In genomic region chr1:155212936-155213774, GRCm38 (mm10) we compare ENCODE assay signal across 8 mouse cellular contexts. TPM values are rescaled to one million over a fixed set of nuclear protein-coding genes. Genes with fewer than 3 reads are reported as not detected.
DNase-seq lines count a peak whose midpoint lies in the region; ATAC-seq lines count a peak whose summit lies in the region.

No protein-coding gene starts in this region.

- H3K4me1 ChIP-seq in lung, embryonic 16.5 days (replicated peaks; ENCODE audit: control insufficient read depth, insufficient read depth, low read length) = peaks cover 42% of the 10 kb centered on the region
- peaks cover 32% of the 10 kb centered on the region for H3K4me1 ChIP-seq in embryonic facial prominence, embryonic 14.5 days (ENCODE audit: control insufficient read depth, insufficient read depth, low read length)
- H3K4me1 ChIP-seq in hindbrain, embryonic 11.5 days (replicated peaks; ENCODE audit: control insufficient read depth, insufficient read depth, low read length) = peaks cover 18% of the 10 kb centered on the region
- H3K4me1 ChIP-seq in midbrain, embryonic 12.5 days = peaks cover 66% of the 10 kb centered on the region

- WGBS in lung, embryonic 16.5 days = 22% methylated on average over 18 of the region's 18 CpGs
- 30% methylated on average over 18 of the region's 18 CpGs for WGBS in embryonic facial prominence, embryonic 14.5 days
- 9% methylated on average over 18 of the region's 18 CpGs for WGBS in hindbrain, embryonic 11.5 days
- WGBS in midbrain, embryonic 12.5 days = 8% methylated on average over 18 of the region's 18 CpGs

- no peak overlapping the region for H3K4me3 ChIP-seq in lung, embryonic 16.5 days (ENCODE audit: low read length)
- no peak overlapping the region for H3K4me3 ChIP-seq in embryonic facial prominence, embryonic 14.5 days (ENCODE audit: low read depth, low read length)
- no peak overlapping the region for H3K4me3 ChIP-seq in hindbrain, embryonic 11.5 days (ENCODE audit: low read depth, low read length)
- no peak overlapping the region for H3K4me3 ChIP-seq in midbrain, embryonic 12.5 days

- H3K36me3 ChIP-seq in lung, embryonic 16.5 days (ENCODE audit: control insufficient read depth, insufficient read depth, low read length) = no peaks in the 10 kb centered on the region
- no peaks in the 10 kb centered on the region for H3K36me3 ChIP-seq in embryonic facial prominence, embryonic 14.5 days (ENCODE audit: control insufficient read depth, insufficient read depth, low read length)
- H3K36me3 ChIP-seq in hindbrain, embryonic 11.5 days (ENCODE audit: control insufficient read depth, insufficient read depth, low read length) = no peaks in the 10 kb centered on the region
- H3K36me3 ChIP-seq in midbrain, embryonic 12.5 days = no peaks in the 10 kb centered on the region

- no peaks in the 10 kb centered on the region for H3K27me3 ChIP-seq in lung, embryonic 16.5 days (ENCODE audit: control insufficient read depth, insufficient read depth, low read depth, low read length)
- H3K27me3 ChIP-seq in embryonic facial prominence, embryonic 14.5 days (replicated peaks; ENCODE audit: control insufficient read depth, insufficient read depth, low read length) = no peaks in the 10 kb centered on the region
- H3K27me3 ChIP-seq in hindbrain, embryonic 11.5 days (ENCODE audit: control insufficient read depth, insufficient read depth, low read length) = 0 out of 2 replicates have a peak, but pooled peaks cover 3% of the 10 kb centered on the region
- peaks cover 36% of the 10 kb centered on the region for H3K27me3 ChIP-seq in midbrain, embryonic 12.5 days

- H3K27ac ChIP-seq in lung, embryonic 16.5 days (ENCODE audit: low read length) = peak overlapping the region; percentile 63
- peak overlapping the region; percentile 67 for H3K27ac ChIP-seq in embryonic facial prominence, embryonic 14.5 days (replicated peaks; ENCODE audit: low read depth, low read length)
- peak overlapping the region; percentile 75 for H3K27ac ChIP-seq in hindbrain, embryonic 11.5 days (ENCODE audit: low read depth, low read length)
- H3K27ac ChIP-seq in midbrain, embryonic 12.5 days (replicated peaks) = peak overlapping the region; percentile 82

- peak; percentile 66 for ATAC-seq in lung, embryonic 16.5 days (ENCODE audit: low read depth)
- peak; percentile 2; the same call in 1 of the 2 replicates for ATAC-seq in embryonic facial prominence, embryonic 14.5 days (ENCODE audit: low read depth)
- peak; percentile 38 for ATAC-seq in hindbrain, embryonic 11.5 days (ENCODE audit: low FRiP score)
- ATAC-seq in midbrain, embryonic 12.5 days (ENCODE audit: low FRiP score, low read depth) = peak; percentile 34

- no peak for DNase-seq in lung, postnatal 25 days (ENCODE audit: low spot score)
- DNase-seq in embryonic facial prominence, embryonic 14.5 days (ENCODE audit: low spot score) = no peak
- DNase-seq in hindbrain, embryonic 11.5 days (ENCODE audit: low spot score) = peak; percentile 62
- no peak for DNase-seq in frontal cortex, adult 2 months (ENCODE audit: extremely low spot score in 1 of 2, low spot score in 1 of 2)
- no peak for DNase-seq in left cerebral cortex, adult 11 months (ENCODE audit: low spot score)
- no peak for DNase-seq in layer of hippocampus, adult 18-20 months (ENCODE audit: low spot score in 2 of 2)

- H3K9ac ChIP-seq in lung, embryonic 16.5 days (ENCODE audit: low read length) = peak overlapping the region; percentile 12
- H3K9ac ChIP-seq in embryonic facial prominence, embryonic 14.5 days (ENCODE audit: low read depth, low read length) = peak overlapping the region; percentile 30; the same call in 1 of the 2 replicates
- H3K9ac ChIP-seq in hindbrain, embryonic 11.5 days (ENCODE audit: low read depth, low read length) = peak overlapping the region; percentile 49
- peak overlapping the region; percentile 40; the same call in 1 of the 2 replicates for H3K9ac ChIP-seq in midbrain, embryonic 12.5 days (replicated peaks)

- H3K4me2 ChIP-seq in lung, embryonic 16.5 days (ENCODE audit: low read depth, low read length) = no peak overlapping the region
- H3K4me2 ChIP-seq in embryonic facial prominence, embryonic 14.5 days (ENCODE audit: low read depth, low read length) = no peak overlapping the region
- H3K4me2 ChIP-seq in hindbrain, embryonic 11.5 days (replicated peaks; ENCODE audit: low read depth, low read length) = peak overlapping the region; percentile 7; the same call in 1 of the 2 replicates
- H3K4me2 ChIP-seq in midbrain, embryonic 12.5 days (replicated peaks) = peak overlapping the region; percentile 26

- H3K9me3 ChIP-seq in lung, embryonic 16.5 days (ENCODE audit: control insufficient read depth, low read length) = no peaks in the 10 kb centered on the region
- no peaks in the 10 kb centered on the region for H3K9me3 ChIP-seq in embryonic facial prominence, embryonic 14.5 days (ENCODE audit: control insufficient read depth, low read length)
- no peaks in the 10 kb centered on the region for H3K9me3 ChIP-seq in hindbrain, embryonic 11.5 days (ENCODE audit: control insufficient read depth, low read length)
- H3K9me3 ChIP-seq in midbrain, embryonic 12.5 days = no peaks in the 10 kb centered on the region

RNA-seq across cellular contexts. Expression of gene BC034090, which starts 31.1 kb away (rescaled TPM):
- 4.4 and 4.8 TPM in 2 replicates for polyA plus RNA-seq in lung, embryonic 16.5 days (2015; fragmentation: Nextera tagmentation; extraction: Ambion mirVana)
- polyA plus RNA-seq in embryonic facial prominence, embryonic 14.5 days (2014; fragmentation: Nextera tagmentation; extraction: Ambion mirVana) = 4.6 and 4.8 TPM in 2 replicates
- 1.7 and 2.5 TPM in 2 replicates for polyA plus RNA-seq in hindbrain, embryonic 11.5 days (2014; fragmentation: Nextera tagmentation; extraction: Ambion mirVana)
- 5.6 and 6.8 TPM in 2 replicates for polyA plus RNA-seq in midbrain, embryonic 12.5 days (2016; fragmentation: Nextera tagmentation; extraction: Ambion mirVana)
- polyA plus RNA-seq in frontal cortex, adult 2 months (2012; rRNA removed) = 15.4 and 16.3 TPM in 2 replicates
- total RNA-seq in layer of hippocampus, adult 18-20 months (2021) = 1 to 10 TPM; 5.9 to 7.6 TPM

RNA-seq across cellular contexts. Expression of gene Stx6, which starts 54.6 kb away (rescaled TPM):
- 72.8 and 75.5 TPM in 2 replicates for polyA plus RNA-seq in lung, embryonic 16.5 days (2015; fragmentation: Nextera tagmentation; extraction: Ambion mirVana)
- 69.7 and 74.6 TPM in 2 replicates for polyA plus RNA-seq in embryonic facial prominence, embryonic 14.5 days (2014; fragmentation: Nextera tagmentation; extraction: Ambion mirVana)
- 99.6 and 101 TPM in 2 replicates for polyA plus RNA-seq in hindbrain, embryonic 11.5 days (2014; fragmentation: Nextera tagmentation; extraction: Ambion mirVana)
- polyA plus RNA-seq in midbrain, embryonic 12.5 days (2016; fragmentation: Nextera tagmentation; extraction: Ambion mirVana) = 122 and 127 TPM in 2 replicates
- 96.1 and 112 TPM in 2 replicates for polyA plus RNA-seq in frontal cortex, adult 2 months (2012; rRNA removed)
- total RNA-seq in layer of hippocampus, adult 18-20 months (2021) = 100 to 1,000 TPM; 122 to 129 TPM

Comparison
In these comparisons a context has a peak if more than half of its experiments do, and no peak if none do; other contexts are left out.
1. ATAC-seq: peak in every context shown above with its lines; median percentile 66 in lung, embryonic 16.5 days; 38 in hindbrain, embryonic 11.5 days; 34 in midbrain, embryonic 12.5 days; 2 in embryonic facial prominence, embryonic 14.5 days.
2. H3K4me2 ChIP-seq: peak in hindbrain, embryonic 11.5 days (single experiment) and midbrain, embryonic 12.5 days (single experiment); none in lung, embryonic 16.5 days (single experiment) and embryonic facial prominence, embryonic 14.5 days (single experiment).
3. Peak in every context shown above with its lines, with median percentiles within 50 percentile points of each other: H3K27ac ChIP-seq and H3K9ac ChIP-seq.